13 mouse cellular contexts compared by ENCODE assay signal in the genomic region with DNA sequence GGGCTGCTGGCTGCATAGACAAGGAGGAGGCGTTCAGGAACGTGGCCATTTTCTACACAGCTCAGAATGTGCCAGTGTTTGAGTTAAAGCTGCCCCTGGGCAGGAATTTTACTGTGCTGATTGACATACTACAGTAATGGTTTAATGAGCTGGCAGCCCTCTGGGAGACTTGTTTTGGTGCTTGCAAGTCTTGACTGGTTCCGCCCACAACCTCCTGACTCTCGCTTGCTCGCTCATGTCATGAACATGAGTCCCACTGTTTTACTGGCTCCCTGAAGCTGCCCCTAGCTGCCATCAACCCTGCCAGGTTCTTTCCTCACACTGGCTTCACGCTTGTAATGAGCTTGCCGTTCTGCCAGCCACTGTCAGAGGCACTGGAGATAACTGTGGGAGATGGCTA. TPM values are rescaled to one million over a fixed set of nuclear protein-coding genes. Genes with fewer than 3 reads are reported as not detected.
DNase-seq lines count a peak whose midpoint lies in the region; ATAC-seq and TF ChIP-seq lines count a peak whose summit lies in the region.
"Had no signal": no experiment of that assay in that cellular context is flagged by ENCODE, and none has a peak within 500 bp of the region (broad histone marks: within the 10 kb centered on the region; RNA-seq: fewer than 3 reads in every experiment).

No protein-coding gene starts in this region.

- no peak for DNase-seq in forebrain, postnatal 0 days
- DNase-seq in retina, postnatal 1 day = peak; percentile 61
- no peak for DNase-seq in retina, embryonic 14.5 days (ENCODE audit: low spot score)
- peak; percentile 30 to 56 for DNase-seq in frontal cortex, postnatal 36 days (ENCODE audit: low spot score in 2 of 2)
- DNase-seq in left cerebral cortex, postnatal 4 days = peak; percentile 28
- no peak for DNase-seq in gastrocnemius, adult 18-20 months (ENCODE audit: low spot score)
- DNase-seq: liver, postnatal 0 days had no signal

- H3K9me3 ChIP-seq in forebrain, postnatal 0 days (ENCODE audit: low read length) = no peaks in the 10 kb centered on the region
- H3K9me3 ChIP-seq in forebrain, embryonic 15.5 days = no peaks in the 10 kb centered on the region

- H3K9ac ChIP-seq in forebrain, postnatal 0 days = no peak overlapping the region
- no peak overlapping the region for H3K9ac ChIP-seq in forebrain, embryonic 15.5 days (replicated peaks)
- H3K9ac ChIP-seq: liver, postnatal 0 days had no signal

- no peak overlapping the region for H3K4me3 ChIP-seq in forebrain, postnatal 0 days (ENCODE audit: low read depth, low read length)
- H3K4me3 ChIP-seq in forebrain, embryonic 15.5 days = no peak overlapping the region

- 58% methylated on average over 7 of the region's 7 CpGs for WGBS in forebrain, postnatal 0 days
- 70% methylated on average over 7 of the region's 7 CpGs for WGBS in forebrain, embryonic 15.5 days

- H3K36me3 ChIP-seq in forebrain, postnatal 0 days (ENCODE audit: insufficient read depth) = no peaks in the 10 kb centered on the region
- no peaks in the 10 kb centered on the region for H3K36me3 ChIP-seq in forebrain, embryonic 15.5 days

- no peak overlapping the region for H3K27ac ChIP-seq in forebrain, postnatal 0 days (ENCODE audit: low read depth, low read length)
- H3K27ac ChIP-seq in forebrain, embryonic 15.5 days (replicated peaks) = no peak overlapping the region

- peak; percentile 77 for ATAC-seq in forebrain, postnatal 0 days
- no peak for ATAC-seq in forebrain, embryonic 15.5 days (replicated peaks)
- ATAC-seq in erythroblast, adult 5-6 weeks (replicated peaks; ENCODE audit: low FRiP score, poor library complexity, severe bottlenecking) = no peak
- ATAC-seq: liver, postnatal 0 days had no signal

- no peaks in the 10 kb centered on the region for H3K4me1 ChIP-seq in forebrain, postnatal 0 days (ENCODE audit: insufficient read depth)
- no peaks in the 10 kb centered on the region for H3K4me1 ChIP-seq in forebrain, embryonic 15.5 days

- TF ChIP-seq CTCF in forebrain, postnatal 0 days (IDR thresholded peaks at IDR 0.05; ENCODE audit: low read depth) = no peak

- intact Hi-C loops in left cerebral cortex, postnatal 4 days (cut with DNase I) = no loop called here

- no peaks in the 10 kb centered on the region for H3K27me3 ChIP-seq in forebrain, postnatal 0 days (ENCODE audit: insufficient read depth, low read length)
- H3K27me3 ChIP-seq in forebrain, embryonic 15.5 days = no peaks in the 10 kb centered on the region

- no peak overlapping the region for H3K4me2 ChIP-seq in forebrain, postnatal 0 days (ENCODE audit: low read depth)
- H3K4me2 ChIP-seq in forebrain, embryonic 15.5 days (replicated peaks) = no peak overlapping the region

RNA-seq across cellular contexts. Expression of a gene that starts 13.2 kb away (rescaled TPM):
- 0.57 and 0.62 TPM in 2 replicates for total RNA-seq in forebrain, postnatal 0 days (2014; rRNA removed)
- 0.45 and 0.52 TPM in 2 replicates for polyA plus RNA-seq in forebrain, postnatal 0 days (2015; fragmentation: Nextera tagmentation; extraction: Ambion mirVana)
- 0.06 and 0.10 TPM in 2 replicates for polyA plus RNA-seq in forebrain, embryonic 15.5 days (2015; fragmentation: Nextera tagmentation; extraction: Ambion mirVana)
- total RNA-seq in left cerebral cortex, postnatal 4 days (2021) = under 1 TPM in 1 of 2 experiments, not detected in 1; 0.10 TPM
- total RNA-seq in gastrocnemius, adult 18-20 months (2021) = under 1 TPM in 1 of 2 experiments, not detected in 1; 0.73 TPM
- not detected in 2 replicates for total RNA-seq in erythroblast, adult 5-6 weeks (2015; ENCODE audit: low replicate concordance)
- total RNA-seq in erythroblast, adult 5-6 weeks (2017; ENCODE audit: low replicate concordance) = not detected in 2 replicates
- total RNA-seq: common myeloid progenitor, adult 5-6 weeks had no signal
- polyA plus RNA-seq: heart, postnatal 0 days; liver, postnatal 0 days had no signal

RNA-seq across cellular contexts. Expression of a gene that starts 34.3 kb away (rescaled TPM):
- 200 and 233 TPM in 2 replicates for total RNA-seq in forebrain, postnatal 0 days (2014; rRNA removed)
- polyA plus RNA-seq in forebrain, postnatal 0 days (2015; fragmentation: Nextera tagmentation; extraction: Ambion mirVana) = 265 and 268 TPM in 2 replicates
- polyA plus RNA-seq in forebrain, embryonic 15.5 days (2015; fragmentation: Nextera tagmentation; extraction: Ambion mirVana) = 345 and 350 TPM in 2 replicates
- 100 to 1,000 TPM; 139 to 142 TPM for total RNA-seq in left cerebral cortex, postnatal 4 days (2021)
- total RNA-seq in gastrocnemius, adult 18-20 months (2021) = 10 to 100 TPM; 97.3 to 98.6 TPM
- 42.7 and 43.7 TPM in 2 replicates for total RNA-seq in erythroblast, adult 5-6 weeks (2015; ENCODE audit: low replicate concordance)
- 36.5 and 39.1 TPM in 2 replicates for total RNA-seq in erythroblast, adult 5-6 weeks (2017; ENCODE audit: low replicate concordance)

RNA-seq across cellular contexts. Expression of a gene that starts 45.1 kb away (rescaled TPM):
- under 0.01 and 0.19 TPM in 2 replicates for total RNA-seq in forebrain, postnatal 0 days (2014; rRNA removed)
- polyA plus RNA-seq in forebrain, postnatal 0 days (2015; fragmentation: Nextera tagmentation; extraction: Ambion mirVana) = 0.08 TPM in 2 replicates
- polyA plus RNA-seq in forebrain, embryonic 15.5 days (2015; fragmentation: Nextera tagmentation; extraction: Ambion mirVana) = 0.08 and 0.11 TPM in 2 replicates
- not detected for total RNA-seq in left cerebral cortex, postnatal 4 days (2021)
- not detected for total RNA-seq in gastrocnemius, adult 18-20 months (2021)
- total RNA-seq in erythroblast, adult 5-6 weeks (2015; ENCODE audit: low replicate concordance) = not detected in 2 replicates
- 0.28 TPM in 1 of 2 replicates, not detected in the other for total RNA-seq in erythroblast, adult 5-6 weeks (2017; ENCODE audit: low replicate concordance)
- total RNA-seq: common myeloid progenitor, adult 5-6 weeks; gastrocnemius, adult 8-10 months had no signal
- polyA plus RNA-seq: liver, postnatal 0 days; spleen, adult 2 months had no signal

Comparison
In these comparisons a context has a peak if more than half of its experiments do, and no peak if none do; other contexts are left out.
1. DNase-seq: peak in retina, postnatal 1 day (single experiment), frontal cortex, postnatal 36 days (2 of 2) and left cerebral cortex, postnatal 4 days (single experiment); none in forebrain, postnatal 0 days (single experiment), retina, embryonic 14.5 days (single experiment) and gastrocnemius, adult 18-20 months (single experiment).